Mouse (Mus musculus) lung, postnatal 0 days (tissue): ENCODE measurements at regions not wholly inside any gene's neighbourhood (a gene's known extent, or its start where the extent isn't known, plus 50 kb on each side); places are given as distances from the start of the nearest gene placed in this dataset.

Experiments
- CTCF ChIP-seq: IDR thresholded peaks from 2 replicates; pipeline ENCODE4 v1.5.1; 2016; ENCODE audit warnings: antibody characterized with exemption, mild to moderate bottlenecking
- EP300 ChIP-seq: IDR thresholded peaks from 2 replicates; pipeline ENCODE4 v1.6.1; 2016; ENCODE audit warnings: antibody characterized with exemption, mild to moderate bottlenecking, control low read depth

- TF ChIP-seq CTCF (no peak), EP300 (no peak)
Measured at GRCm38 (mm10) chr8:117859734-117860133, 58.0 kb upstream of the Mphosph6 start.
